ENCODE assay signal across 15 mouse cellular contexts in the genomic region with DNA sequence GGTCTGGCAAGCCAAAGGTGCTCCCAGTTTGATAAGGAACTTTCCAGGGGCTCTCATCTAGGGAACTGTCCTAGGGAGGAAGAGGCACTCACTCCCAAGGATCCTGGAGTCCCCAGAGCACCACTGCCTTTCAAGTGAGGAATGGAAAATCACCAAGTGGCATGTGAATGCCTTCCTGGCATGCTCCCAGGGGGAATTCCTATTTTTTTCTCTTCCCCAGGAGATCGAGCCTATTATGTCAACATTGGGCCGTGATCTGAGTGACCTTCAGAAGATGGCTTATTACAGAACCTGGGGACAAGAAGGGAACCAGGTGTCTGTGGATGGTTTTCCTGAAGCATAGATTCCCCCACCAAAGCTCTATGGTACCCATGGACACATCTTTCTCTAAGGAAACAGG.
A peak's percentile ranks its signal among the peaks of the same experiment; 100 is the strongest.
DNase-seq lines count a peak whose midpoint lies in the region; ATAC-seq and TF ChIP-seq lines count a peak whose summit lies in the region.
"Had no signal": no experiment of that assay in that cellular context is flagged by ENCODE, and none has a peak within 500 bp of the region (broad histone marks: within the 10 kb centered on the region; RNA-seq: fewer than 3 reads in every experiment).

No protein-coding gene starts in this region.

- no peak for TF ChIP-seq POLR2A in spleen, adult 2 months (IDR thresholded peaks at IDR 0.05; ENCODE audit: low read depth, low read length)

- H3K4me3 ChIP-seq in heart, embryonic 15.5 days, result no peak overlapping the region
- H3K4me3 ChIP-seq in spleen, adult 2 months (ENCODE audit: extremely low read depth, insufficient read depth, insufficient read length), result no peak overlapping the region
- no peak overlapping the region for H3K4me3 ChIP-seq in kidney, postnatal 0 days (replicated peaks; ENCODE audit: low read depth, low read length)
- H3K4me3 ChIP-seq in hindbrain, embryonic 14.5 days (replicated peaks; ENCODE audit: low read length), result no peak overlapping the region
- H3K4me3 ChIP-seq: liver, embryonic 15.5 days; neural tube, embryonic 13.5 days had no signal

- no peak for ATAC-seq in heart, embryonic 15.5 days (replicated peaks; ENCODE audit: insufficient number of reproducible peaks, insufficient read depth, low FRiP score, low read depth)
- no peak; the same call in 1 of the 2 replicates for ATAC-seq in kidney, postnatal 0 days (replicated peaks; ENCODE audit: low FRiP score, low read depth)
- no peak for ATAC-seq in hindbrain, embryonic 14.5 days (ENCODE audit: low FRiP score)
- ATAC-seq: forebrain, embryonic 14.5 days; intestine, postnatal 0 days had no signal

- H3K9ac ChIP-seq in heart, embryonic 15.5 days, result no peak overlapping the region
- H3K9ac ChIP-seq in kidney, postnatal 0 days (ENCODE audit: low read depth, low read length), result no peak overlapping the region
- no peak overlapping the region for H3K9ac ChIP-seq in hindbrain, embryonic 14.5 days
- H3K9ac ChIP-seq: liver, embryonic 15.5 days; neural tube, embryonic 13.5 days had no signal

- no peak for DNase-seq in heart, postnatal 4 days
- no peak for DNase-seq in spleen, adult 2 months (ENCODE audit: low read depth in 1 of 2, low spot score in 2 of 2)
- no peak for DNase-seq in spleen, postnatal 4 days (ENCODE audit: low spot score in 2 of 2)
- DNase-seq in kidney, postnatal 0 days (ENCODE audit: low spot score), result no peak
- no peak for DNase-seq in retina, postnatal 1 day
- DNase-seq in hindbrain, embryonic 14.5 days (ENCODE audit: low spot score), result no peak
- DNase-seq: cerebellum, postnatal 25 days; gastrocnemius, postnatal 36 days; midbrain, embryonic 14.5 days; thymus, postnatal 14 days had no signal

- TF ChIP-seq CTCF in spleen, adult 2 months (IDR thresholded peaks at IDR 0.05; ENCODE audit: extremely low read depth, insufficient read depth, insufficient read length, insufficient replicate concordance), result no peak
- TF ChIP-seq CTCF in kidney, postnatal 0 days (IDR thresholded peaks at IDR 0.05; ENCODE audit: low read depth), result no peak

- 42% methylated on average over 2 of the region's 2 CpGs for WGBS in heart, embryonic 15.5 days
- 93% methylated on average over 2 of the region's 2 CpGs for WGBS in spleen, adult 2 months
- WGBS in kidney, postnatal 0 days, result 36% methylated on average over 2 of the region's 2 CpGs
- 77% methylated on average over 2 of the region's 2 CpGs for WGBS in hindbrain, embryonic 14.5 days

- peak overlapping the region; percentile 41 for H3K27ac ChIP-seq in heart, embryonic 15.5 days
- H3K27ac ChIP-seq in spleen, adult 2 months (ENCODE audit: insufficient read depth, low read length), result peak overlapping the region; percentile 30; the same call in 1 of the 2 replicates
- H3K27ac ChIP-seq in kidney, postnatal 0 days, result peak overlapping the region; percentile 62
- no peak overlapping the region for H3K27ac ChIP-seq in hindbrain, embryonic 14.5 days
- H3K27ac ChIP-seq: liver, embryonic 15.5 days; neural tube, embryonic 13.5 days had no signal

- no peaks in the 10 kb centered on the region for H3K9me3 ChIP-seq in heart, embryonic 15.5 days (replicated peaks)
- no peaks in the 10 kb centered on the region for H3K9me3 ChIP-seq in kidney, postnatal 0 days (replicated peaks; ENCODE audit: low read length)
- no peaks in the 10 kb centered on the region for H3K9me3 ChIP-seq in hindbrain, embryonic 14.5 days (ENCODE audit: control insufficient read depth, low read length)
- H3K9me3 ChIP-seq: liver, embryonic 15.5 days; neural tube, embryonic 13.5 days had no signal

- peaks cover 30% of the 10 kb centered on the region for H3K4me1 ChIP-seq in heart, embryonic 15.5 days (replicated peaks)
- H3K4me1 ChIP-seq in spleen, adult 2 months (ENCODE audit: control insufficient read depth, insufficient read depth, insufficient read length), result no peaks in the 10 kb centered on the region; the same call in 1 of the 2 replicates
- H3K4me1 ChIP-seq in kidney, postnatal 0 days (replicated peaks; ENCODE audit: insufficient read depth, low read length), result peaks cover 9% of the 10 kb centered on the region
- peaks cover 16% of the 10 kb centered on the region for H3K4me1 ChIP-seq in hindbrain, embryonic 14.5 days (replicated peaks; ENCODE audit: control insufficient read depth, insufficient read depth, low read length)

- H3K27me3 ChIP-seq in heart, embryonic 15.5 days, result no peaks in the 10 kb centered on the region
- H3K27me3 ChIP-seq in spleen, adult 2 months (ENCODE audit: control insufficient read depth, insufficient read depth, low read length), result no peaks in the 10 kb centered on the region
- no peaks in the 10 kb centered on the region for H3K27me3 ChIP-seq in kidney, postnatal 0 days (ENCODE audit: insufficient read depth, low read length)
- no peaks in the 10 kb centered on the region for H3K27me3 ChIP-seq in hindbrain, embryonic 14.5 days (ENCODE audit: control insufficient read depth, insufficient read depth, low read length)
- H3K27me3 ChIP-seq: liver, embryonic 15.5 days; neural tube, embryonic 13.5 days had no signal

- no peak overlapping the region for H3K4me2 ChIP-seq in heart, embryonic 15.5 days
- H3K4me2 ChIP-seq in kidney, postnatal 0 days (ENCODE audit: low read length), result no peak overlapping the region
- H3K4me2 ChIP-seq in hindbrain, embryonic 14.5 days (replicated peaks), result no peak overlapping the region
- H3K4me2 ChIP-seq: liver, embryonic 15.5 days; neural tube, embryonic 13.5 days had no signal

- H3K36me3 ChIP-seq in heart, embryonic 15.5 days, result no peaks in the 10 kb centered on the region
- H3K36me3 ChIP-seq in spleen, adult 2 months (ENCODE audit: control insufficient read depth, insufficient read depth, low read length), result peaks cover 8% of the 10 kb centered on the region
- H3K36me3 ChIP-seq in kidney, postnatal 0 days (ENCODE audit: insufficient read depth, low read length), result 0 out of 2 replicates have a peak, but pooled peaks cover 6% of the 10 kb centered on the region
- peaks cover 3% of the 10 kb centered on the region; the same call in 1 of the 2 replicates for H3K36me3 ChIP-seq in hindbrain, embryonic 14.5 days (replicated peaks; ENCODE audit: control insufficient read depth, insufficient read depth)
